8 mouse cellular contexts compared by ENCODE assay signal in genomic region chr3:138489327-138490033, GRCm38 (mm10). TPM values are rescaled to one million over a fixed set of nuclear protein-coding genes. Genes with fewer than 3 reads are reported as not detected.
DNase-seq lines count a peak whose midpoint lies in the region; ATAC-seq and TF ChIP-seq lines count a peak whose summit lies in the region.

Gene Metap1, minus strand, starts transcription at chr3:138489515.

- H3K9ac ChIP-seq in MEL (ENCODE audit: control insufficient read depth, low read depth, low read length, poor library complexity, severe bottlenecking) = peak within 1 kb of the TSS; percentile 98
- H3K9ac ChIP-seq in lung, embryonic 16.5 days (ENCODE audit: low read length) = peak within 1 kb of the TSS; percentile 88

- peak within 1 kb of the TSS; percentile 98 for H3K27ac ChIP-seq in MEL (ENCODE audit: control insufficient read depth, low read depth, low read length)
- H3K27ac ChIP-seq in cerebellum, adult 2 months (ENCODE audit: insufficient read depth, low read length) = no peak within 1 kb of the TSS
- peak within 1 kb of the TSS; percentile 69 for H3K27ac ChIP-seq in lung, embryonic 16.5 days (ENCODE audit: low read length)

- peak within 1 kb of the TSS; percentile 83 for H3K4me2 ChIP-seq in lung, embryonic 16.5 days (ENCODE audit: low read depth, low read length)

- peak; percentile 95 for DNase-seq in MEL (ENCODE audit: low read depth, low spot score)
- peak; percentile 95 to 96 for DNase-seq in cerebellum, adult 2 months
- peak; percentile 90 for DNase-seq in forelimb bud, embryonic 11.5 days (ENCODE audit: low read depth, low spot score)
- DNase-seq in layer of hippocampus, adult 9-10 months (ENCODE audit: low spot score) = peak; percentile 56
- DNase-seq in ovary, postnatal 10 days (ENCODE audit: low spot score) = peak; percentile 94
- peak; percentile 96 to 99 for DNase-seq in thymus, postnatal 10 days (ENCODE audit: low spot score in 2 of 2)

- no peaks in the 10 kb centered on the region for H3K9me3 ChIP-seq in MEL (replicated peaks; ENCODE audit: insufficient read depth, low read length)
- H3K9me3 ChIP-seq in lung, embryonic 16.5 days (ENCODE audit: control insufficient read depth, low read length) = no peaks in the 10 kb centered on the region

- peak; percentile 96 to 99 for ATAC-seq in hematopoietic stem cell, adult 5-6 weeks (replicated peaks in 1 of 2; ENCODE audit: insufficient read depth in 1 of 2, low FRiP score in 2 of 2, low TSS enrichment in 1 of 2, low read depth in 1 of 2, poor library complexity in 2 of 2, severe bottlenecking in 2 of 2)
- ATAC-seq in lung, embryonic 16.5 days (ENCODE audit: low read depth) = peak; percentile 99

- peak; percentile 80 to 98 for TF ChIP-seq POLR2A in MEL (IDR thresholded peaks at IDR 0.05; ENCODE audit: control insufficient read depth in 1 of 2, insufficient read depth in 1 of 2, low read depth in 1 of 2, low read length in 2 of 2, poor library complexity in 1 of 2)
- TF ChIP-seq POLR2A in cerebellum, adult 2 months (IDR thresholded peaks at IDR 0.05; ENCODE audit: borderline replicate concordance, insufficient read depth, low read length) = peak; percentile 54

- TF ChIP-seq CTCF in MEL (IDR thresholded peaks at IDR 0.05 in 2 of 3, conservative IDR thresholded peaks at IDR 0.05 in 1 of 3; ENCODE audit: control insufficient read depth in 1 of 3, insufficient read depth in 1 of 3, low read depth in 2 of 3, low read length in 3 of 3, poor library complexity in 1 of 3, severe bottlenecking in 1 of 3) = no peak
- no peak for TF ChIP-seq CTCF in cerebellum, adult 2 months (IDR thresholded peaks at IDR 0.05; ENCODE audit: borderline replicate concordance, insufficient read depth, low read depth, low read length)

- no peaks in the 10 kb centered on the region for H3K27me3 ChIP-seq in MEL (ENCODE audit: control insufficient read depth in 1 of 2, insufficient read depth in 2 of 2, low read length in 2 of 2)
- no peaks in the 10 kb centered on the region for H3K27me3 ChIP-seq in cerebellum, adult 2 months (ENCODE audit: control insufficient read depth, insufficient read depth, low read length)
- H3K27me3 ChIP-seq in lung, embryonic 16.5 days (ENCODE audit: control insufficient read depth, insufficient read depth, low read depth, low read length) = no peaks in the 10 kb centered on the region

- peaks cover 40% of the 10 kb centered on the region for H3K79me2 ChIP-seq in MEL (ENCODE audit: control insufficient read depth, insufficient read depth, low read length, poor library complexity)

- peaks cover 8 to 20% of the 10 kb centered on the region in 2 experiments for H3K36me3 ChIP-seq in MEL (ENCODE audit: control insufficient read depth in 1 of 2, insufficient read depth in 2 of 2, low read length in 2 of 2)
- peaks cover 10% of the 10 kb centered on the region; the same call in 1 of the 2 replicates for H3K36me3 ChIP-seq in lung, embryonic 16.5 days (ENCODE audit: control insufficient read depth, insufficient read depth, low read length)

- H3K4me1 ChIP-seq in MEL (ENCODE audit: control insufficient read depth in 1 of 2, insufficient read depth in 2 of 2, low read length in 2 of 2) = peaks cover 3 to 10% of the 10 kb centered on the region in 2 experiments; a peak in 2 of 4 replicates
- H3K4me1 ChIP-seq in cerebellum, adult 2 months (ENCODE audit: control insufficient read depth, insufficient read depth, low read length) = no peaks in the 10 kb centered on the region
- H3K4me1 ChIP-seq in lung, embryonic 16.5 days (replicated peaks; ENCODE audit: control insufficient read depth, insufficient read depth, low read length) = peaks cover 14% of the 10 kb centered on the region

- H3K4me3 ChIP-seq in MEL (ENCODE audit: control insufficient read depth in 1 of 2, insufficient read depth in 1 of 2, low read depth in 2 of 2, low read length in 2 of 2) = peak within 1 kb of the TSS; percentile 89 to 92
- peak within 1 kb of the TSS; percentile 71 for H3K4me3 ChIP-seq in cerebellum, adult 2 months (replicated peaks; ENCODE audit: insufficient read depth, low read depth, low read length)
- peak within 1 kb of the TSS; percentile 89 for H3K4me3 ChIP-seq in lung, embryonic 16.5 days (ENCODE audit: low read length)

- TF ChIP-seq EP300 in MEL (IDR thresholded peaks at IDR 0.05; ENCODE audit: low read depth in 1 of 2, low read length in 2 of 2) = 0 out of 4 replicates have a peak, but pooled peaks of 1 of the 2 experiments have one; percentile 24

- under 1% methylated on average over 41 of the region's 65 CpGs for WGBS in cerebellum, adult 2 months
- under 1% methylated on average over 40 of the region's 65 CpGs for WGBS in lung, embryonic 16.5 days

- no peak for TF ChIP-seq RAD21 in MEL (IDR thresholded peaks at IDR 0.05; ENCODE audit: low read depth, low read length)

TF ChIP-seq in MEL, 35 proteins besides CTCF, POLR2A, EP300 and RAD21:
- TF ChIP-seq TCF12 (IDR thresholded peaks at IDR 0.05; ENCODE audit: low read depth, low read length) = peak; percentile 36
- peak; percentile 84 for TF ChIP-seq NELFE (IDR thresholded peaks at IDR 0.05; ENCODE audit: low read depth, low read length)
- TF ChIP-seq MEF2A (IDR thresholded peaks at IDR 0.05; ENCODE audit: extremely low read depth, insufficient replicate concordance, low read depth, low read length, poor library complexity, severe bottlenecking) = no peak
- peak; percentile 92 for TF ChIP-seq POLR2AphosphoS2 (IDR thresholded peaks at IDR 0.05; ENCODE audit: low read length)
- TF ChIP-seq HCFC1 (IDR thresholded peaks at IDR 0.05; ENCODE audit: low read depth, low read length) = peak; percentile 23
- no peak; the same call in 1 of the 2 replicates for TF ChIP-seq KAT2A (conservative IDR thresholded peaks at IDR 0.05; ENCODE audit: low read depth, low read length)
- peak; percentile 98 for TF ChIP-seq MXI1 (IDR thresholded peaks at IDR 0.05; ENCODE audit: low read depth, low read length)
- peak; percentile 50 for TF ChIP-seq ETS1 (IDR thresholded peaks at IDR 0.05; ENCODE audit: low read depth, low read length)
- peak; percentile 92 for TF ChIP-seq SIN3A (IDR thresholded peaks at IDR 0.05; ENCODE audit: low read length)
- peak; percentile 46; the same call in 1 of the 2 replicates for TF ChIP-seq TBP (IDR thresholded peaks at IDR 0.05; ENCODE audit: low read depth, low read length)
- TF ChIP-seq CHD1 (IDR thresholded peaks at IDR 0.05; ENCODE audit: low read depth, low read length) = peak; percentile 72
- peak; percentile 93 for TF ChIP-seq NRF1 (IDR thresholded peaks at IDR 0.05; ENCODE audit: insufficient read depth, low read depth, low read length, poor library complexity, severe bottlenecking)
- no peak for TF ChIP-seq POLR2AphosphoS5 (IDR thresholded peaks at IDR 0.05; ENCODE audit: borderline replicate concordance, low read depth, low read length)
- peak; percentile 82 for TF ChIP-seq MAZ (IDR thresholded peaks at IDR 0.05; ENCODE audit: low read depth, low read length)
- TF ChIP-seq RCOR1 (IDR thresholded peaks at IDR 0.05; ENCODE audit: low read depth, low read length) = no peak; the same call in 1 of the 2 replicates
- TF ChIP-seq MYB (IDR thresholded peaks at IDR 0.05; ENCODE audit: low read depth, low read length) = no peak
- no peak for TF ChIP-seq MAFK (IDR thresholded peaks at IDR 0.05; ENCODE audit: borderline replicate concordance, low read depth, low read length)
- TF ChIP-seq USF1 (IDR thresholded peaks at IDR 0.05; ENCODE audit: low read depth, low read length) = peak; percentile 87
- TF ChIP-seq ZNF384 (IDR thresholded peaks at IDR 0.05; ENCODE audit: low read depth, low read length) = peak; percentile 4; the same call in 1 of the 2 replicates
- TF ChIP-seq ELF1 (IDR thresholded peaks at IDR 0.05; ENCODE audit: low read depth, low read length) = no peak
- peak; percentile 95 for TF ChIP-seq MYC (IDR thresholded peaks at IDR 0.05; ENCODE audit: low read depth, low read length)
- TF ChIP-seq USF2 (IDR thresholded peaks at IDR 0.05; ENCODE audit: borderline replicate concordance in 1 of 2, insufficient read depth in 1 of 2, low read depth in 1 of 2, low read length in 2 of 2) = 0 out of 4 replicates have a peak, but pooled peaks of 1 of the 2 experiments have one; percentile 20
- peak; percentile 66; the same call in 1 of the 2 replicates for TF ChIP-seq ZMIZ1 (IDR thresholded peaks at IDR 0.05; ENCODE audit: low read depth, low read length)
- TF ChIP-seq MAX (IDR thresholded peaks at IDR 0.05; ENCODE audit: low read length) = peak; percentile 92

RNA-seq across cellular contexts. Expression of gene Metap1, which starts in this region (rescaled TPM):
- 71.0 and 73.1 TPM in 2 replicates for total RNA-seq in MEL (2012; rRNA removed)
- polyA plus RNA-seq in MEL (2012; ENCODE audit: insufficient read depth in 1 of 2, insufficient read length in 2 of 2, low read depth in 1 of 2, low replicate concordance in 2 of 2, missing spikeins in 1 of 2) = 10 to 100 TPM; 57.4 to 96.3 TPM
- polyA plus RNA-seq in cerebellum, adult 2 months (2012; rRNA removed) = 43.1 and 45.3 TPM in 2 replicates
- 58.4 and 63.5 TPM in 2 replicates for total RNA-seq in hematopoietic stem cell, adult 5-6 weeks (2017)
- 46.6 and 48.2 TPM in 2 replicates for polyA plus RNA-seq in lung, embryonic 16.5 days (2015; fragmentation: Nextera tagmentation; extraction: Ambion mirVana)
